Mouse (Mus musculus) MN1 (cell line): ENCODE results near the gene Rnh1.

Experiments used
- DNase-seq: peaks from one replicate; pipeline ENCODE4 v3.0.0-alpha.2; 2016; ENCODE audit warnings: low spot score

Rnh1 gene

GRCm38 (mm10) chr7:141205504-141205903, 32.8 kb upstream of the Rnh1 start:
- DNase-seq, result no peak

GRCm38 (mm10) chr7:141204546-141204945, 31.9 kb upstream of the Rnh1 start:
- DNase-seq, result no peak

DNA sequence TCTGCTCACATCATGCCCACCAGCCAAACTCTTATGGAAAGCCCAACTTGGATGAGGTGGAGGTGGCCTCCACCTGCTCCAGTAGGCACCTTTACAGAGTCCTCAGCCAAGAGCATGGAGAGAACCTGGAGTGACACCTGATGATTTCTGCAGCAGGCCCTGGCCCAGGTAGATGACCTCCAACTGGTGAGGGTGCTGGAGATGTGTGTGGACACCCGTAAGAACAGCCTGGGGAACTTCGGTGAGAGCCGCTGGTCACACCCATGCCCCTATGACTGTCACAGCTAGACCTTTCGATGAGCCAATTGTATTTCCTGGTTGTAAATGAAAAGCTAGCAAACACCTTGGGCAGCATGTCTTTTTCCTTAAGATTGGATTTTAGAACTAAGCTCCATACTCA, 25.5 kb upstream of the Rnh1 start:
- DNase-seq, result no peak

DNA sequence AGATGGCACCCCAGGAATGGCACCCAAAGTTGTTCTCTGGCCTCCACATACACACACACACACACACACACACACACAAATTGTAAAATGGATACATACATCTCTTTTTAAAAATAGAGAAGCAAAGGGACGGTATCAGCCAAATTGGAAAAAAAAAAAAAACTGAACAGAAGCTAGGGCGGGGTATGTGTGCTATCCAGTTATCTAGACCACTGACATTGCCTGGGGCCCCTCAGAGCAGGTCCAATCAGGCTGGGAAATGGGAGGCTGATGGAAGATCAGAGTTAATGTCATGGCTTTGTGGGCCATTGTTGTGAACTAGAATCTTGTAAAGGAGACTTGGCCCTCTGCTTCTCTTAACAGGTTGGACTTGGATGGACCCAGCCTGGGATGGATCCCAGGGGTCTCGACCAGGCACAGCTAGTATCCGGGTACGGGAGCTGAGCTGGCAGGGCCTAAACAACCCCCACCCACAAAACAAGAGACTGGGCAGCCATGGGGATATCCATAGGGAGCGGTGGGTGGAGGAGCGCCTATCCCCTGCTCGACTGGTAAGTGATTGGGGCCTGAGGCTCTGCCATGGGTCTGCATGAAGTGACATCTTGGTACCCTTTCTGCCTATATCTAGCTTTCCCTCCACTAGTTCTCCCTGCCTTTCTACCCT, 24.1 kb upstream of the Rnh1 start:
- DNase-seq, result no peak

DNA sequence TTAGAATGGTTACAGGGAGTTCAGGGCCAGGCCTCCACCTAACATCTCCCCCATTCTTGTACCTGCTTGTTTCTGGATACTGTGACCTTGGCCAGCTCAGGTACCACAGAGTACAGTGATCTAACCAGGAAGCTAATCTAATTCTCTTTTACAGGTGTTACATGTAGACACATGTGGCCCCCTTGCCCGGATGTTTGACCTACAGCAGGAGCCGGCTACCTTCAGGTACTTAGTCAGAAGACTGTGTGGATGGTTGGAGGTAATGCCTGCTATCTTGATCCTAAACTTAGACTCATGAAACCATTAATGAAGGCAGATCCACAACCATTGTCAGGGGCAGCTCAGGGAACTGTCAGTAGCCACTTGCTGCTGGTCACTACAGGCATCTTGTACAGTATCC, 23.1 kb upstream of the Rnh1 start:
- DNase-seq, result no peak

DNA sequence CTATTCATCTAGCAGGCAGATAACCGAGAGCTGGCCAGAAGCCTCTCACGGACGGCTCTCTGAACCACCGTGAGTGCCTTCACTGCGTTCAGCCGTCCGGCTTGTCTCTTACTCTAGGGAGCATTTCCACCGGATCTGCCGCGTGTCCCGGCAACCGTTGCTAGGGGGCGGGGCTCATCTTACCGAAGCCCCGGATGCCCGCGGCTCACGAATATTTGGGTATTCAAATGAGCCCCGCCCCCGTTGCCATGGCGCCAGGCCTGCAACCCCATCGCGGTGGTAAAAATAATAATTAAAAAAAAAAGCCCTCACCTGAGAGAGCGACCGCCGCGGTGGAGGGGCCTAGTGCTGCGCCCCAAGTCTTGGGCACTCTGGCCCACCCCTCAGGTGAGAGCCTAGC, 22.2 kb upstream of the Rnh1 start:
- peak; percentile 91 for DNase-seq

GRCm38 (mm10) chr7:141194409-141194808, 21.8 kb upstream of the Rnh1 start:
- DNase-seq, result no peak

- DNase-seq, result peak; percentile 98
These were observed 21.3 kb upstream of the Rnh1 start, which contains the start of the genes Hras and Lrrc56 for GRCm38 (mm10) chr7:141193948-141194347. Gene Hras, minus strand, starts transcription at chr7:141194005. Gene Lrrc56, plus strand, starts transcription at chr7:141194157.

DNA sequence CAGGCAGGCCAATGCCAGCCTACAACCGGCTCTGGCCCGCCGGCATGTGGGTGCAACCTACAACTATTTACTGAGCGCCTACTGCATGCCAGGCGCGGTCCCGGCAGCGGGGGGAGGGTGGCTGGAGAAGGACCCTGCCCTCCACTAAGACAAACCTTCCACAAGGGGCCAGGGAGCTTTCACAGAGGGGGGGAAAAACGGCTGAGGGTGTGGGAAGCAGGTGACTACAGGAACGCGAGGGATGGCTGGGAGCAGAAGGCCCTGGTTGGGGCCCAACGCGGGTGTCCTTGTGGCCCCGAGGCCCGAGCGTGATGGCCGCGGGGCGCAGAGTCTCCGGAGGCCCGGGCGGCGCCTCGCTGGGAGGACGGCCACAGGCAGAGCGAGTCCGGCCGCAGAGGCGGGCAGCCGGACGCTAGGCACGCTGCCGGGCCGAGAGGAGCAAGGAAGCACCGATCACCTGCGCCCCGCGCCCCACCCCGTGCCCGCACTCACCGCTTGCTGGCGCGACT, 20.7 kb upstream of the Rnh1 start:
- DNase-seq, result peak; percentile 66

DNA sequence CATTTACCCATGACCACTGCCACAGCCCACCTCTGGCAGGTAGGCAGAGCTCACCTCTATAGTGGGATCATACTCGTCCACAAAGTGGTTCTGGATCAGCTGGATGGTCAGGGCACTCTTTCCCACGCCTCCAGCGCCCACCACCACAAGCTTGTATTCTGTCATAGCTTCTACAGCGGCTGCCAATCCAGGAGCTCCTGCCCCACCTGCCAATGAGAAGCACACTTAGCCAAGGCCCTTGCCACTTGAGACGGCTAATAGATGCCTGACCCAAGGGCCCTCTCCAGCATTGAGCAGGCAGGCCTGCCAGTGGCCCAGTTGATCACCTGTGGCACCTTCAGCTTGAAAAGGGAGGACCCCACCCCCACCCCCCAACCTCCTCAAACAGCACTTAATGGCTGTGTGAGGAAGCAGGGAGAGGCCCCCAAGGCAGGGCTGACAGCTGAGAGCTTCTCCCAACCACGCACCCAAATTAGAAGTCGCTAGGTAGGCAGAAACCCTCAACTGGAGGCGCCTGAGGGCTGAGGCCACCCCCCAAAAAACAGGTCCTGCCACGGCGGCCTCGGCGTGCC, 20.2 kb upstream of the Rnh1 start:
- no peak for DNase-seq

- no peak for DNase-seq
These were observed 19.4 kb upstream of the Rnh1 start for GRCm38 (mm10) chr7:141191796-141192685.

DNA sequence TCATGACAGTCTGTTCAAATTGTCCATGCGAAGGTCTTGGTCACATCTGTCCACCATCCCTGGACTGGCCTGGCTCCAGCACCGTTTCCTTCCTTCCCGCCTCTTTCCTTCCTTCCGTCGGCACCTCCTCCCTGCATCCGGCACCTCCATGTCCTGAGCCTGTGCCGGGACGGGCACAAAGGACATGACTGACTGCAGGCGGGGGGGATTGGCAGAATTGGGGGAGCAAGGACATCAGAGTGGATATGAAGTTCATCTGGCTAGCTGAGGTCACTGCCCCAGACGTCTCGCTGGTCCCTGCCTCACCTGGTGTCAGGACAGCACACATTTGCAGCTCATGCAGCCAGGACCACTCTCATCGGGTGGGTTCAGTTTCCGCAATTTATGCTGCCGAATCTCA, 18.4 kb upstream of the Rnh1 start:
- DNase-seq, result no peak

DNA sequence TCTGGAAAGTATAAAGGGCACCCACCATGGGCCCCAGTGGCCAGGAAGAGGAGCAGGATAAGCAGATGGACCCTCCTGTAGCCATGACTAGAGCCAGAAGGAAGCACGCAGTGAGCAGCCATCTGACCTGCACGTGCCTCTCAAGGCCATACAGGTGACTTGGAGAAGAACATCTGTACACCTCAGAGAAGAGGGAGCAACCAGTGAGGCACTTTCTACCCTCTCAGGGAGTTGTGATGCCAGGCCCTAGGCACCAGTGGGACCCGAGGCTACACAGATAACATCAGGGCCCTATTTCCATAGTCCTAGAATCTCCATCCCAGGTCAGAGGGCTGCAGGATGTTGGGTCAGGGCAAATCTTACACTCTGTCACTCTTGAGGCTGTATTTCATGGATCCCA, 17.6 kb upstream of the Rnh1 start:
- DNase-seq, result no peak

GRCm38 (mm10) chr7:141188733-141189132, 16.1 kb upstream of the Rnh1 start:
- DNase-seq, result no peak

DNA sequence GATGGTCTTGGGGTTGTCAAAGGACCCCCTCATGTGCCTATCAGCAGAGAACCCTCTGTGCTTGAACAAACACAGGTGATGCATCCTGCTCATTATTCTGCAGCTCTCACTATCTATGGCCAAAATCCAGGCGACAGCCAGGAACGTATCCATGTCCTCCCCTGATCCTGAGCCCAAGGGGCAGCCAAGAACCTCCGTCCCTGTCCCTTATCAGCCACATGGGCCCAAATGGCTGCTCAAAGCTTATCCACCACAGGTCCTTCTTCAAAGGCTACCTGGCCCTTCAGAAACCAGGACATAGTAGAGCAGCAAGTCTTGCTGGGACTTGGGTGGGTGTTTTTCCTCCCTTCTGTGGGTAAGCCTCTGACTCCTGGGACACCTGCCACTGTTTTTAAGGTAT, 15.5 kb upstream of the Rnh1 start:
- no peak for DNase-seq

DNA sequence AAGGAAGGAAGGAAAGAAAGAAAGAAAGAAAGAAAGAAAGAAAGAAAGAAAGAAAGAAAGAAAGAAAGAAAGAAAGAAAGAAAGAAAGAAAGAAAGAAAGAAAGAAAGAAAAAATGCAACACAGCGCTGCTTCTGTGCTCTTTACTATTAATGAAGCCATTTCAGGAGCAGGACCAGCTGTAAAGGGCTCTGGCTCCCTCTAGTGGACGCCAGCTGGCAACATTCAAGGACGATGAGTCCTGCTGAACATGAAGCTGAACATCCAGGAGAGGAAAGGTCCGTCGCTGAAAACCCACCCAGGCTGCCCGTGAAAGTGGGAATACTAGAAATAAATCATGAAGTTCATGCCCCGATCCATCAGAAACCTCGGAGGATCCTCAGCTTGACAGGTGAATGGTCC, 3.5 kb upstream of the Rnh1 start:
- DNase-seq, result peak; percentile 90

DNA sequence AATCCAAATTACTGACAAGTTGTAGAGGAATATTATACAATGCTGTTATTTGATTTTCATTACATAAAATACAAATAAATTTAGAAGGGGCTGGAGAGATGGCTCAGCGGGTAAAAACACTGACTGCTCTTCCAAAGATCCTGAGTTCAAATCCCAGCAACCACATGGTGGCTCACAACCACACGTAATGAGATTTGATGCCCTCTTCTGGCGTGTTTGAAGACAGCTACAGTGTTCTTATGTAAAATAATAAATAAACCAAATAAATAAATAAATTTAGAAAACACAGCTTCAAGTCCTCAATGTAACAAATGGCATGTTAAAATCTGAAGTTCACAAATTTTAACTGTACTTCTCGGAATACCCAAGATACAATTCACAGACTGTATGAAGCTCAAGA, 2.4 kb upstream of the Rnh1 start:
- no peak for DNase-seq

GRCm38 (mm10) chr7:141173323-141173850, 730 bp upstream of the Rnh1 start:
- no peak for DNase-seq

GRCm38 (mm10) chr7:141169866-141170265, 2.8 kb downstream of the Rnh1 start:
- DNase-seq, result no peak

DNA sequence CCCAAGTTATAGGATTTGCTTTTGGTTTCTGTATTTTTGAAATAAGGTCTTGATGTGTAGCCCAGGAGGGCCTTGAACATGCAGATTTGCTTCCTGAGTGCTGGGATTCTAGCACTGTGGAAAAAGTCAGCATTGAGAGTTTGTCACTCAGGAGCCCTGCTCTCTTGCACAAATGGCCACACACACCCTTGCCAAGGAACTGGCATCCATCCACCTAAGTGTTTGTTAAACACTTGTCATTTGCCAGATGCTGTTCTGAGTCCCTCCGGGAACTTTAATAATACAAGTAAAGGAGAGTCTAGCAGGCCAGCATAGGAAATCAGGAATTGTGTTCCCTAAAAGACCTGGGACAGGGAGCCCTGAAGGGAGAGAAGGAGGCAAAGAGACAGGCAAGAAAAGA, 3.4 kb downstream of the Rnh1 start:
- peak; percentile 40 for DNase-seq

- peak; percentile 77 for DNase-seq
These were observed 4.1 kb downstream of the Rnh1 start for GRCm38 (mm10) chr7:141168518-141168953.

GRCm38 (mm10) chr7:141167901-141168517, 4.6 kb downstream of the Rnh1 start:
- peak; percentile 70 for DNase-seq
